Mouse (Mus musculus) embryonic facial prominence, embryonic 13.5 days (tissue): ENCODE data around the gene Il34. TPM values are rescaled to one million over a fixed set of nuclear protein-coding genes. Genes with fewer than 3 reads are reported as not detected.
A peak's percentile ranks its signal among the peaks of the same experiment; 100 is the strongest.

ENCODE experiments used
- ATAC-seq: fragments of 200-750 bp; cut with Nextera tagmentation; 2 replicates; pipeline ENCODE4 v1.8.0; 2017; ENCODE audit warnings: low read depth; ENCODE audit not compliant: insufficient number of reproducible peaks, insufficient read depth, low FRiP score, low TSS enrichment
- H3K27ac ChIP-seq: fragments of 300-500 bp; sonication (generic); 2 replicates; pipeline ENCODE4 v1.5.1; 2015; ENCODE audit warnings: moderate library complexity, mild to moderate bottlenecking, inconsistent platforms
- H3K27me3 ChIP-seq: fragments of 300-500 bp; sonication (generic); 2 replicates; pipeline ENCODE4 v1.6.1; 2015; ENCODE audit warnings: mild to moderate bottlenecking, inconsistent platforms
- H3K36me3 ChIP-seq: fragments of 300-500 bp; sonication (generic); 2 replicates; pipeline ENCODE4 v1.6.1; 2015; ENCODE audit warnings: mild to moderate bottlenecking, inconsistent platforms
- H3K4me1 ChIP-seq: fragments of 300-500 bp; sonication (generic); 2 replicates; pipeline ENCODE4 v1.6.1; 2015; ENCODE audit warnings: inconsistent platforms
- H3K4me2 ChIP-seq: fragments of 300-500 bp; sonication (generic); 2 replicates; pipeline ENCODE4 v1.6.1; 2015; ENCODE audit warnings: moderate library complexity, mild to moderate bottlenecking, inconsistent platforms
- H3K4me3 ChIP-seq: fragments of 300-500 bp; sonication (generic); 2 replicates; pipeline ENCODE4 v1.5.1; 2015; ENCODE audit warnings: mild to moderate bottlenecking, inconsistent platforms
- H3K9ac ChIP-seq: fragments of 300-500 bp; sonication (generic); 2 replicates; pipeline ENCODE4 v1.6.1; 2015; ENCODE audit warnings: mild to moderate bottlenecking, inconsistent platforms
- H3K9me3 ChIP-seq: fragments of 300-500 bp; sonication (generic); 2 replicates; pipeline ENCODE4 v1.6.1; 2016; ENCODE audit warnings: inconsistent platforms
- WGBS: fragments of 180-500 bp; shearing (Covaris S2); methylation state at CpG from one replicate; pipeline ENCODE4 v1.1.7; 2015; ENCODE audit warnings: mixed read lengths; 5-methylcytosine and 5-hydroxymethylcytosine counted together
- polyA plus RNA-seq: library from polyadenylated mRNA; unstranded; fragments of >200 nt; fragmentation: Nextera tagmentation; extraction: Ambion mirVana; gene quantifications from 2 replicates; pipeline ENCODE4 v1.2.1, GENCODE M21; 2015

The Il34 gene
- polyA plus RNA-seq, 1 experiment from 2014 or later: 0.60 TPM

DNA sequence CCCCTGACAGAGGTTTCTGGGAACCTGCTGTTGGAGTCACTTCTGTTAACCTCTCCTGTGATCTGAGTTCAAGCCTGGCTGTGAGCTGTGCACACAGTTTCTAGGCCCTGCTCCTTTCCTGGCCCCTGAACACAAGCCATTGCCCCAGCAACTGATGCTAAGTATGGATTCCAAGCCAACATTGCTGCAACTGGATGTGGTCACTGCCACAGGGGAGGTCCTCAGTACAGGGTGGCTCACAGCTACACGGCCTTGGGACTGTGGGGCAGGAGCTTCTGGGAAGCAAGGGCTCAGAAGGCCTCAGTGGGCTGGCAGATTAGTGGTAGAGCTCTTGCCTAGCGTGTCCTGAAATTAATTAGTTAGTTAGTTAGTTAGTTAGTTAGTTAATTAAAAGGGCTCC is 105.2 kb downstream of the Il34 start:
- Histone ChIP-seq H3K4me2 (no peak overlapping the region), H3K27me3 (no peaks in the 10 kb centered on the region), H3K4me1 (peaks cover 50% of the 10 kb centered on the region), H3K4me3 (no peak overlapping the region), H3K27ac (no peak overlapping the region), H3K36me3 (0 out of 2 replicates have a peak, but pooled peaks cover 14% of the 10 kb centered on the region), H3K9me3 (no peaks in the 10 kb centered on the region), H3K9ac (no peak overlapping the region)
- ATAC-seq: no peak
- 90% methylated on average over 2 of the region's 2 CpGs for WGBS

DNA sequence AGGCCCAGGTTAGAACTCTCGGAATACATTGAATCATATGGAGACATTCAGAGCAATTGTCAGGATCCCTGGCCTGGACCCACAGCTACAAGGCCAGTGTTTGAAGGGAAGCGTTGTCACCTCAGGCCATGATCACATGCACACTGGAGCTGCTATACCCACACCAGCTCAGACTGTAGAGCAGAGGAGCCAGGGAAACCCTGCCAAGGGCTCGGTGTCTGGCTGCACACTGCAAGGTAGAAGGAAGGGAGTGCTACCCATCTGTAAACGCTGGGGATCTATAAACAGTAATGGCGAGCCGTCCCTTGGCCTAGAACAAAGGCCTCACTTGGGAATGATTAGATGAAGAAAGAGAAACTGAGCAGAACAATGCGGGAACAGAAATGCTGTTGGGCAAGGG is 106.2 kb downstream of the Il34 start:
- no peak for ATAC-seq
- H3K27ac ChIP-seq: no peak overlapping the region
- no peaks in the 10 kb centered on the region for H3K9me3 ChIP-seq
- H3K4me1 ChIP-seq: peaks cover 42% of the 10 kb centered on the region
- H3K4me2 ChIP-seq: no peak overlapping the region
- no peaks in the 10 kb centered on the region for H3K27me3 ChIP-seq
- no peak overlapping the region for H3K9ac ChIP-seq
- WGBS: 80% methylated on average over 7 of the region's 7 CpGs
- H3K4me3 ChIP-seq: no peak overlapping the region
- H3K36me3 ChIP-seq: 0 out of 2 replicates have a peak, but pooled peaks cover 14% of the 10 kb centered on the region

DNA sequence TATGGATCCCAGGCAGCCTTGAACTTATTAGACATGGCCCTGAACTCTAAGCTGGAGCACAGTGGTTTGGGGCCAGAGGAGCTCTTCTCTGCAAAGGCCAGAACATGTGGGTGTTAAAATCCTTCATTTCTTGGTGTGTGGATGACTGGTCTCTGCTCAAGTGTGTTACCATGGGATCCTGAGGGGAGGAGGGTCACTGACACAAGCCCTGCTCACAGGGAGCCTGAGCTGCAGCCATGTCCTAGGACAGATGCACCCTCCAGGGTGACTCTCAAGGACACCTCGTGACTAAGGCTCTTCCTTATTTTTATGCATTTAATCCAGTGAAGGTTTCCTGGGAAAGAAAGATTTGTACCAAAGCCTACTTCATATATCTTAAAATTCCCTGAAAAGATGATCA is 107.6 kb downstream of the Il34 start:
- no peak overlapping the region for H3K27ac ChIP-seq
- no peak overlapping the region for H3K4me3 ChIP-seq
- no peaks in the 10 kb centered on the region for H3K27me3 ChIP-seq
- ATAC-seq: no peak
- no peak overlapping the region for H3K9ac ChIP-seq
- 0 out of 2 replicates have a peak, but pooled peaks cover 21% of the 10 kb centered on the region for H3K36me3 ChIP-seq
- 78% methylated on average over 1 of the region's 1 CpGs for WGBS
- no peak overlapping the region for H3K4me2 ChIP-seq
- H3K9me3 ChIP-seq: no peaks in the 10 kb centered on the region
- H3K4me1 ChIP-seq: peaks cover 28% of the 10 kb centered on the region

DNA sequence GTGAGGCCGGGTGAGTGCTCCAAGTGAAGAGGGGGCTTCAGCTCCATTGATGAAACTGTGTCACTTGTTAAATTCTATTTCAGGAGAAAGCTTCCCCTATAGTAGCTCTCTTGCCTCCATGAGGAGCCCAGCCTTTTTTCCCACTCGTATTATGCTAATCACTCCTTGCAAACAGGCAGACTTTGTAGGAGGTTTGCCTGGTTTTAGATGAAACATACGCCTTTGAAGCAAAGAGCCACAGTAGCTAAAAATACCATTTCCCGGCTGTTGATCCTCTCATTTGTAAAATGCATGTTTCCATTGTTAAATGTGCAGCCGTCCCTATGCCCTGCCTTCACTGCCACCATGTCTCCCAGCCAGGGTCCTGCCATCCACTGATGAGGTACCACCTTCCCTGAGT is 108.2 kb downstream of the Il34 start:
- WGBS: 73% methylated on average over 5 of the region's 5 CpGs
- ATAC-seq: no peak

DNA sequence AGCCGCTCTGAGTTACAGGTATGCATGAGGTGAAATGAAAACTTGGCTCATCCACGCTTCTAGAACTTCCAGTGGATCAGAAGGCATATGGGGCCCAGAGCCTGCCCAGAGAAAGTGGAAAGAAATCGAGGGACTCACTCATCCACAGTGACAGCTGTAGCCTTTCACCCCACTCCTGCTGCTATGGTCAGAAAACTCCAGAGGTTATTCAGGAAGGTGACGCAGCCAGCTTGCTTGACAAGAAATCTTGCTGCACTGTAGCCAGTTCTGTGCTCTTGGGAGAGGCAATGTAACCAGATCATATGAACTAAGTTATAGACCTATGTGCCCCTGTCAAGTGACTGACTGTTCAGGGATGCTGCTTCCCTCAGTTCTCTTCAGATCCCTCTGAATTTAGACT is 109.7 kb downstream of the Il34 start:
- 0 out of 2 replicates have a peak overlapping the region, but pooled peaks have one; percentile 1 for H3K27ac ChIP-seq
- H3K4me3 ChIP-seq: no peak overlapping the region
- ATAC-seq: no peak
- no peak overlapping the region for H3K9ac ChIP-seq
- no peak overlapping the region for H3K4me2 ChIP-seq
- H3K4me1 ChIP-seq: peaks cover 8% of the 10 kb centered on the region; the same call in 1 of the 2 replicates
- 88% methylated on average over 4 of the region's 4 CpGs for WGBS
- peaks cover 24% of the 10 kb centered on the region; the same call in 1 of the 2 replicates for H3K36me3 ChIP-seq
- no peaks in the 10 kb centered on the region for H3K27me3 ChIP-seq
- no peaks in the 10 kb centered on the region for H3K9me3 ChIP-seq

More for the DNA sequence above, 108.2 kb downstream of the Il34 start:
- Histone ChIP-seq H3K4me1 (peaks cover 22% of the 10 kb centered on the region), H3K4me2 (no peak overlapping the region), H3K4me3 (no peak overlapping the region), H3K9ac (no peak overlapping the region), H3K27ac (no peak overlapping the region), H3K36me3 (0 out of 2 replicates have a peak, but pooled peaks cover 21% of the 10 kb centered on the region), H3K9me3 (no peaks in the 10 kb centered on the region), H3K27me3 (no peaks in the 10 kb centered on the region)

DNA sequence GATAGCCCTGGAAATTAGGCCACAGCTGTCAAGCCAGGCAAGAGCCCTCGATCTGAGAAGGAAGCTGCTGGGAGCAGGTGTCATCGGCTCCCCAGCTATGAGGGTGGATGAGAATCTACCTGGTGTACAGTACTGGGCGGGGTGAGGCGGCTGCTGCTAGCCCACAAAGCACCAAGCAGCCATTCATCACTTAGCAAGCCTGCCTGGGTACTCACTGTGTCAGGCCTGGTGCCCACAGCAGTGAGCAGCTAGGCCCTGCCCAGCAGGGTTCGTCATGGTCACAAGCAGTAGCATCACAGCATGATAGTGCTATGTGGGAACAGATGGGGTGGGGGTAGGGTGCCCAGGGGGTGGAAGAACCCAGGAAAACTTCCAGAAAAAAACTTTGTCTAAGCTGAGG is 110.3 kb downstream of the Il34 start:
- H3K4me1 ChIP-seq: peaks cover 8% of the 10 kb centered on the region; the same call in 1 of the 2 replicates
- H3K9me3 ChIP-seq: no peaks in the 10 kb centered on the region
- 0 out of 2 replicates have a peak, but pooled peaks have one; percentile 39 for ATAC-seq
- no peak overlapping the region for H3K27ac ChIP-seq
- peaks cover 26% of the 10 kb centered on the region; the same call in 1 of the 2 replicates for H3K36me3 ChIP-seq
- 91% methylated on average over 5 of the region's 5 CpGs for WGBS
- H3K4me3 ChIP-seq: no peak overlapping the region
- H3K27me3 ChIP-seq: no peaks in the 10 kb centered on the region
- no peak overlapping the region for H3K4me2 ChIP-seq
- no peak overlapping the region for H3K9ac ChIP-seq

DNA sequence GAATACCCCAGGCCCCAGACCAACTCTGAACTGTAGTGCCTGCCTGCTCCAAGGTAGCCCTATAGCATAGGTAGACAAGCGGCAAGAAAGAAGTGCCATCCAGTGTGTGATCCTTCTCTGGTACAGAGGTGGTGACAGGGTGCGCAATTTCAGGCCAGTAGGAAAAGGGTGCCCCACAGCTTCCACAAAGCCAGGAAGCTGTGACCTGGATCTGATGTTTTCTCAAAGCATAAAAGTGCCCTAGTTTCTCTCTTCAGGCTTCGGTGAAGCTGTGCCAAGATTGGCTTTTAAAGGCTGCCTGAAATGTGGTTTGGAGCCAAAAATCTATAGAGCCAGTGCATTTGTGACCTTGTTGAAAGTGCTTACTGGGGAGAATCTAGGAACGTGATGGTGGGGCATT is 110.9 kb downstream of the Il34 start:
- no peaks in the 10 kb centered on the region for H3K27me3 ChIP-seq

DNA sequence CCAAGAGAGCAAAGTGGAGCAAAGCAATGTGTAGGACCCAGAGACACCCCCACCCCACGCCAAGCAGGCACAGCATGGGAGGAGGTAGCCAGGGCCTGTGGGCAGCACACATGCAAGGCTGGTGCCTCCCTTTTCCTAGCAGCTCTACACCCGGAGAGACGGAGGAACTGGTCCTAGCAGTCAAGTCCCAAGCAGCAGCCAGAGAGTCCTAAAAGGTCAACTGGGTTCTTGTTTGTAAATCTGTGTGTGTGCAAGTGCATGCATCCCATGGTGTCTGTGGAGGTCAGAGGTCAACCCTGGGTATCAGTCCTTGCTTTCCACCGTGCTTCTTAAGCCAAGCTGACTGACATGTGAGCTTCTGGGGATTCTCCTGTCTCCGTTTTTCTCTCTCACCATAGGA is 111.5 kb downstream of the Il34 start:
- 70% methylated on average over 5 of the region's 5 CpGs for WGBS
- Histone ChIP-seq H3K27ac (no peak overlapping the region), H3K27me3 (no peaks in the 10 kb centered on the region), H3K9me3 (no peaks in the 10 kb centered on the region), H3K4me1 (peaks cover 9% of the 10 kb centered on the region; the same call in 1 of the 2 replicates), H3K4me3 (no peak overlapping the region), H3K36me3 (peaks cover 34% of the 10 kb centered on the region; the same call in 1 of the 2 replicates), H3K9ac (no peak overlapping the region), H3K4me2 (no peak overlapping the region)
- ATAC-seq: no peak

More for the DNA sequence above, 110.9 kb downstream of the Il34 start:
- no peak overlapping the region for H3K9ac ChIP-seq
- ATAC-seq: no peak
- H3K4me1 ChIP-seq: peaks cover 8% of the 10 kb centered on the region; the same call in 1 of the 2 replicates
- no peak overlapping the region for H3K27ac ChIP-seq
- no peak overlapping the region for H3K4me3 ChIP-seq
- no peak overlapping the region for H3K4me2 ChIP-seq
- H3K36me3 ChIP-seq: peaks cover 28% of the 10 kb centered on the region; the same call in 1 of the 2 replicates
- H3K9me3 ChIP-seq: no peaks in the 10 kb centered on the region
- 83% methylated on average over 4 of the region's 4 CpGs for WGBS

Other genes starting within 250 kb of the Il34 start
- gene Vac14, start 187.3 kb downstream of the Il34 start, polyA plus RNA-seq: 15.1 and 19.8 TPM in 2 replicates
- gene Mtss1l, start 84.4 kb downstream of the Il34 start, polyA plus RNA-seq: 11.0 and 12.6 TPM in 2 replicates
- gene Cog4, start 40.7 kb upstream of the Il34 start, polyA plus RNA-seq: 82.9 and 83.8 TPM in 2 replicates
- 158 and 170 TPM in 2 replicates for gene Sf3b3, start 40.9 kb upstream of the Il34 start, polyA plus RNA-seq
- gene Fuk, start 96.6 kb upstream of the Il34 start, polyA plus RNA-seq: 13.0 and 15.2 TPM in 2 replicates
- 29.4 and 35.7 TPM in 2 replicates for gene St3gal2, start 114.0 kb upstream of the Il34 start, polyA plus RNA-seq
- gene Ddx19a, start 191.9 kb upstream of the Il34 start, polyA plus RNA-seq: 15.6 and 15.7 TPM in 2 replicates
- gene Ddx19b, start 225.8 kb upstream of the Il34 start, polyA plus RNA-seq: 4.3 and 5.8 TPM in 2 replicates
- 54.2 and 54.8 TPM in 2 replicates for gene Aars, start 227.2 kb upstream of the Il34 start, polyA plus RNA-seq